Mouse (Mus musculus): ENCODE results near the gene Ifna16. TPM values are rescaled to one million over a fixed set of nuclear protein-coding genes. Genes with fewer than 3 reads are reported as not detected.

Ifna16 gene
- polyA plus RNA-seq, 1 experiment from 2014 or later = not detected

DNA sequence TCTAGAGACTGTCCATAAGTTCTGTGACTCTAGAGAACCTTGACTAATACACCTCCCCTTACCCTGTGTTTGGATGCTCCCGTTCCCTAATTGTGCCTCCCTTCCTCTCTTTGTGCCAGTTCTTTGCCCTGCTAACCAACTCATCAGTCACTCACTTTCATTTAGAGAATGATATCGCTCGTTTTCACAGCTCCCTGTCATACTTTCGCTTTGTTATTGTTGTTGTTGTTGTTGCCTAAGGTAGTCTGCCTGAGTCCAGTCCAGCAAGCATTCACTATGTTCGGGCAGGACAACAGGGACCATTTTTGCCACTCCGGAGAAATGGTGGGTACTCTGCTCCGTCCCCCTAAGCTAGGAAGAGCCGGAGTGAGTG is 36.0 kb downstream of the Ifna16 start:
- Histone ChIP-seq H3K4me1 (replicated peaks) (no peaks in the 10 kb centered on the region), H3K27me3 (no peaks in the 10 kb centered on the region), H3K4me2 (peak overlapping the region; percentile 44), H3K9me3 (no peaks in the 10 kb centered on the region), H3K36me3 (no peaks in the 10 kb centered on the region), H3K9ac (no peak overlapping the region), H3K4me3 (peak overlapping the region; percentile 28), H3K27ac (no peak overlapping the region)
- WGBS = 66% methylated on average over 8 of the region's 8 CpGs
- no peak for ATAC-seq (ENCODE audit: low FRiP score)

DNA sequence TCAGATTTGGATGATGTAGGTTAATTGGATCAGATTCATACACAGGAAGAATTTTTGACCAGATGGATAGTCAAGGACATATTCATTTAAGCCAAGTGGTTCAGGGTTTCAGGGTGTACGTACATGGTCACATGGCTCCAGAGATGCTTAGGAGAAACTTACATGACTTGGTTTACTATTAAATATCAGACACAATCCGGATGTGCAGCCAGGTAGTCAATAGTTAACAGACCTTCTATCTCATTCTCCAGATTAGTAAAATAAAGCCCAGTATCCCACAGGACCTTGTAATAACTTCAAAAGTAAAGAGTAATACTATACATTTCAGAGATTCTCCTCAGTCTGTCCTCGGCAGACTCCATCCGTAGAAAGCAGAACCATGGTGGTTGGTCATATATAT is 42.4 kb downstream of the Ifna16 start, which contains the start of gene C87499:
C87499 (minus strand) TSS at position 101 of the 400 bp plus-strand sequence.
- Histone ChIP-seq H3K9me3 (no peaks in the 10 kb centered on the region), H3K4me1 (replicated peaks) (no peaks in the 10 kb centered on the region), H3K9ac (no peak within 1 kb of the TSS), H3K36me3 (no peaks in the 10 kb centered on the region), H3K27me3 (no peaks in the 10 kb centered on the region), H3K27ac (no peak within 1 kb of the TSS), H3K4me3 (no peak within 1 kb of the TSS), H3K4me2 (no peak within 1 kb of the TSS)
- no peak for ATAC-seq (ENCODE audit: low FRiP score)
- 96% methylated on average over 4 of the region's 4 CpGs for WGBS

Other genes with a start within 250 kb of the Ifna16 start
- gene Hacd4, start 238.0 kb downstream of the Ifna16 start, polyA plus RNA-seq (2015; fragmentation: Nextera tagmentation; extraction: Ambion mirVana) = 3.8 and 4.4 TPM in 2 replicates
- not detected in 2 replicates for gene Ifnb1, start 154.2 kb downstream of the Ifna16 start, polyA plus RNA-seq (2015; fragmentation: Nextera tagmentation; extraction: Ambion mirVana)
- not detected in 2 replicates for gene Ifna15, start 118.7 kb downstream of the Ifna16 start, polyA plus RNA-seq (2015; fragmentation: Nextera tagmentation; extraction: Ambion mirVana)
- gene Ifna14, start 105.1 kb downstream of the Ifna16 start, polyA plus RNA-seq (2015; fragmentation: Nextera tagmentation; extraction: Ambion mirVana) = not detected in 2 replicates
- gene Ifna9, start 84.5 kb downstream of the Ifna16 start, polyA plus RNA-seq (2015; fragmentation: Nextera tagmentation; extraction: Ambion mirVana) = not detected in 2 replicates
- gene Ifna12, start 73.5 kb downstream of the Ifna16 start, polyA plus RNA-seq (2015; fragmentation: Nextera tagmentation; extraction: Ambion mirVana) = not detected in 2 replicates
- gene C87499, start 42.5 kb downstream of the Ifna16 start, polyA plus RNA-seq (2015; fragmentation: Nextera tagmentation; extraction: Ambion mirVana) = not detected in 2 replicates
- gene Ifna13, start 32.5 kb downstream of the Ifna16 start, polyA plus RNA-seq (2015; fragmentation: Nextera tagmentation; extraction: Ambion mirVana) = not detected in 2 replicates
- gene Ifna2, start 7.0 kb upstream of the Ifna16 start, polyA plus RNA-seq (2015; fragmentation: Nextera tagmentation; extraction: Ambion mirVana) = not detected in 2 replicates
- gene Ifnab, start 14.4 kb upstream of the Ifna16 start, polyA plus RNA-seq (2015; fragmentation: Nextera tagmentation; extraction: Ambion mirVana) = not detected in 2 replicates
- gene Gm26566, start 44.9 kb upstream of the Ifna16 start, polyA plus RNA-seq (2015; fragmentation: Nextera tagmentation; extraction: Ambion mirVana) = 1.6 and 2.6 TPM in 2 replicates
- 129 and 130 TPM in 2 replicates for gene Klhl9, start 45.5 kb upstream of the Ifna16 start, polyA plus RNA-seq (2015; fragmentation: Nextera tagmentation; extraction: Ambion mirVana)
- not detected in 2 replicates for gene Gm13271, start 77.9 kb upstream of the Ifna16 start, polyA plus RNA-seq (2015; fragmentation: Nextera tagmentation; extraction: Ambion mirVana)
- 0.22 TPM in 1 of 2 replicates, not detected in the other for gene Gm13283, start 83.2 kb upstream of the Ifna16 start, polyA plus RNA-seq (2015; fragmentation: Nextera tagmentation; extraction: Ambion mirVana)
- 0.22 TPM in 1 of 2 replicates, not detected in the other for gene Gm13290, start 96.9 kb upstream of the Ifna16 start, polyA plus RNA-seq (2015; fragmentation: Nextera tagmentation; extraction: Ambion mirVana)
- gene Gm13289, start 100.0 kb upstream of the Ifna16 start, polyA plus RNA-seq (2015; fragmentation: Nextera tagmentation; extraction: Ambion mirVana) = not detected in 2 replicates
- not detected in 2 replicates for gene Gm13272, start 102.9 kb upstream of the Ifna16 start, polyA plus RNA-seq (2015; fragmentation: Nextera tagmentation; extraction: Ambion mirVana)
- gene Ifnz, start 105.2 kb upstream of the Ifna16 start, polyA plus RNA-seq (2015; fragmentation: Nextera tagmentation; extraction: Ambion mirVana) = not detected in 2 replicates
- not detected in 2 replicates for gene Gm13276, start 108.8 kb upstream of the Ifna16 start, polyA plus RNA-seq (2015; fragmentation: Nextera tagmentation; extraction: Ambion mirVana)
- gene Gm13277, start 111.7 kb upstream of the Ifna16 start, polyA plus RNA-seq (2015; fragmentation: Nextera tagmentation; extraction: Ambion mirVana) = not detected in 2 replicates
- gene Gm13278, start 114.6 kb upstream of the Ifna16 start, polyA plus RNA-seq (2015; fragmentation: Nextera tagmentation; extraction: Ambion mirVana) = not detected in 2 replicates
- gene Gm13275, start 117.6 kb upstream of the Ifna16 start, polyA plus RNA-seq (2015; fragmentation: Nextera tagmentation; extraction: Ambion mirVana) = not detected in 2 replicates
- not detected in 2 replicates for gene Gm13279, start 120.5 kb upstream of the Ifna16 start, polyA plus RNA-seq (2015; fragmentation: Nextera tagmentation; extraction: Ambion mirVana)
- gene Gm13285, start 122.7 kb upstream of the Ifna16 start, polyA plus RNA-seq (2015; fragmentation: Nextera tagmentation; extraction: Ambion mirVana) = not detected in 2 replicates
- gene Gm13287, start 126.3 kb upstream of the Ifna16 start, polyA plus RNA-seq (2015; fragmentation: Nextera tagmentation; extraction: Ambion mirVana) = not detected in 2 replicates
- not detected in 2 replicates for gene Gm13288, start 128.6 kb upstream of the Ifna16 start, polyA plus RNA-seq (2015; fragmentation: Nextera tagmentation; extraction: Ambion mirVana)
- gene Ifna7, start 139.3 kb upstream of the Ifna16 start, polyA plus RNA-seq (2015; fragmentation: Nextera tagmentation; extraction: Ambion mirVana) = not detected in 2 replicates
- not detected in 2 replicates for gene Ifna11, start 143.0 kb upstream of the Ifna16 start, polyA plus RNA-seq (2015; fragmentation: Nextera tagmentation; extraction: Ambion mirVana)
- gene Ifna6, start 150.5 kb upstream of the Ifna16 start, polyA plus RNA-seq (2015; fragmentation: Nextera tagmentation; extraction: Ambion mirVana) = not detected in 2 replicates
- not detected in 2 replicates for gene Ifna5, start 158.6 kb upstream of the Ifna16 start, polyA plus RNA-seq (2015; fragmentation: Nextera tagmentation; extraction: Ambion mirVana)
- not detected in 2 replicates for gene Ifna4, start 164.9 kb upstream of the Ifna16 start, polyA plus RNA-seq (2015; fragmentation: Nextera tagmentation; extraction: Ambion mirVana)
- not detected in 2 replicates for gene Ifna1, start 173.2 kb upstream of the Ifna16 start, polyA plus RNA-seq (2015; fragmentation: Nextera tagmentation; extraction: Ambion mirVana)
- gene Ifne, start 203.3 kb upstream of the Ifna16 start, polyA plus RNA-seq (2015; fragmentation: Nextera tagmentation; extraction: Ambion mirVana) = not detected in 2 replicates

Data from hindbrain, embryonic 13.5 days (tissue).